Mouse (Mus musculus): ENCODE results near the gene 1810049J17Rik.
"Not testable (repeated sequence)": the region's sequence is repeated elsewhere in the genome, so short reads cannot be mapped to it uniquely, and the experiment has no call there.

The 1810049J17Rik gene

GRCm38 (mm10) chr15:12321788-12322621, at the start of gene 1810049J17Rik:
TSS of gene 1810049J17Rik (minus strand) at chr15:12321899.
- DNase-seq: peak; percentile 20 to 62

GRCm38 (mm10) chr15:12371183-12371582, 49.5 kb upstream of the 1810049J17Rik start:
- peak; percentile 87 to 89 for DNase-seq

GRCm38 (mm10) chr15:12370096-12370495, 48.4 kb upstream of the 1810049J17Rik start:
- peak in 1 of 2 experiments; percentile 14 for DNase-seq

GRCm38 (mm10) chr15:12368850-12369249, 47.2 kb upstream of the 1810049J17Rik start:
- no peak for DNase-seq

- DNase-seq: no peak
Observed at GRCm38 (mm10) chr15:12368357-12368756, 46.7 kb upstream of the 1810049J17Rik start.

- DNase-seq: peak; percentile 17 to 25
Observed at GRCm38 (mm10) chr15:12367306-12368080, 45.8 kb upstream of the 1810049J17Rik start.

GRCm38 (mm10) chr15:12366580-12367305, 45.0 kb upstream of the 1810049J17Rik start:
- DNase-seq: not testable (repeated sequence)

- DNase-seq: peak; percentile 89 to 90
Observed at GRCm38 (mm10) chr15:12366072-12366469, 44.4 kb upstream of the 1810049J17Rik start.

GRCm38 (mm10) chr15:12365416-12366071, 43.8 kb upstream of the 1810049J17Rik start:
- DNase-seq: no peak

GRCm38 (mm10) chr15:12364096-12364495, 42.4 kb upstream of the 1810049J17Rik start:
- DNase-seq: no peak

- no peak for DNase-seq
Observed at GRCm38 (mm10) chr15:12362701-12363040, 41.0 kb upstream of the 1810049J17Rik start.

- DNase-seq: no peak
Observed at GRCm38 (mm10) chr15:12362001-12362700, 40.5 kb upstream of the 1810049J17Rik start.

GRCm38 (mm10) chr15:12360519-12361212, 39.0 kb upstream of the 1810049J17Rik start:
- DNase-seq: no peak

- DNase-seq: no peak
Observed at GRCm38 (mm10) chr15:12358384-12358783, 36.7 kb upstream of the 1810049J17Rik start.

GRCm38 (mm10) chr15:12357459-12357858, 35.8 kb upstream of the 1810049J17Rik start:
- DNase-seq: no peak

- no peak for DNase-seq
Observed at GRCm38 (mm10) chr15:12355907-12356306, 34.2 kb upstream of the 1810049J17Rik start.

- no peak for DNase-seq
Observed at GRCm38 (mm10) chr15:12355261-12355660, 33.6 kb upstream of the 1810049J17Rik start.

GRCm38 (mm10) chr15:12354281-12354810, 32.6 kb upstream of the 1810049J17Rik start:
- DNase-seq: no peak

- DNase-seq: no peak
Observed at GRCm38 (mm10) chr15:12351470-12351869, 29.8 kb upstream of the 1810049J17Rik start.

- no peak for DNase-seq
Observed at GRCm38 (mm10) chr15:12349840-12350239, 28.1 kb upstream of the 1810049J17Rik start.

- DNase-seq: no peak
Observed at GRCm38 (mm10) chr15:12348950-12349349, 27.3 kb upstream of the 1810049J17Rik start.

All from cerebellum, postnatal 10 days (tissue).